Mouse (Mus musculus) hindbrain, embryonic 16.5 days (tissue): ENCODE measurements around the gene Desi1. TPM values are rescaled to one million over a fixed set of nuclear protein-coding genes. Genes with fewer than 3 reads are reported as not detected.

Source experiments
- ATAC-seq: fragments of 200-750 bp; cut with Nextera tagmentation; 2 replicates; pipeline ENCODE4 v1.8.0; 2017; ENCODE audit warnings: moderate TSS enrichment, moderate library complexity
- H3K27ac ChIP-seq: fragments of 300-500 bp; sonication (generic); 2 replicates; pipeline ENCODE4 v1.5.1; 2014; ENCODE audit warnings: low read depth, mild to moderate bottlenecking, control low read depth, low read length, moderate library complexity
- H3K27me3 ChIP-seq: fragments of 300-500 bp; sonication (generic); replicated peaks from 2 replicates; pipeline ENCODE4 v1.6.1; 2014; ENCODE audit warnings: low read length; ENCODE audit not compliant: control insufficient read depth, insufficient read depth
- H3K36me3 ChIP-seq: fragments of 300-500 bp; sonication (generic); 2 replicates; pipeline ENCODE4 v1.6.1; 2014; ENCODE audit warnings: mild to moderate bottlenecking, low read length, moderate library complexity, mixed read lengths; ENCODE audit not compliant: control insufficient read depth, insufficient read depth
- H3K4me1 ChIP-seq: fragments of 300-500 bp; sonication (generic); 2 replicates; pipeline ENCODE4 v1.6.1; 2014; ENCODE audit warnings: low read depth, low read length; ENCODE audit not compliant: control insufficient read depth, insufficient read depth
- H3K4me2 ChIP-seq: fragments of 300-500 bp; sonication (generic); 2 replicates; pipeline ENCODE4 v1.6.1; 2014; ENCODE audit warnings: mild to moderate bottlenecking, low read length, control low read depth, moderate library complexity
- H3K4me3 ChIP-seq: fragments of 300-500 bp; sonication (generic); 2 replicates; pipeline ENCODE4 v1.5.1; 2014; ENCODE audit warnings: mild to moderate bottlenecking, low read length, control low read depth, moderate library complexity
- H3K9ac ChIP-seq: fragments of 300-500 bp; sonication (generic); 2 replicates; pipeline ENCODE4 v1.6.1; 2014; ENCODE audit warnings: low read depth, mild to moderate bottlenecking, control low read depth, low read length, moderate library complexity
- H3K9me3 ChIP-seq: fragments of 300-500 bp; sonication (generic); 2 replicates; pipeline ENCODE4 v1.6.1; 2014; ENCODE audit warnings: mild to moderate bottlenecking, low read length, moderate library complexity; ENCODE audit not compliant: control insufficient read depth
- WGBS: fragments of 180-500 bp; shearing (Covaris S2); extraction: QIAGEN DNeasy Blood & Tissue Kit; methylation state at CpG from one replicate; pipeline ENCODE4 v1.1.7; 2014; 5-methylcytosine and 5-hydroxymethylcytosine counted together
- polyA plus RNA-seq: library from polyadenylated mRNA; unstranded; fragments of >200 nt; fragmentation: Nextera tagmentation; extraction: Ambion mirVana; gene quantifications from 2 replicates; pipeline ENCODE4 v1.2.1, GENCODE M21; 2015

The Desi1 gene
- polyA plus RNA-seq, 1 experiment from 2014 or later: 53.7 TPM

- Histone ChIP-seq H3K9ac (no peak overlapping the region), H3K27me3 (no peaks in the 10 kb centered on the region), H3K9me3 (no peaks in the 10 kb centered on the region), H3K4me2 (no peak overlapping the region), H3K4me1 (0 out of 2 replicates have a peak, but pooled peaks cover 3% of the 10 kb centered on the region), H3K27ac (no peak overlapping the region), H3K36me3 (peaks cover 18% of the 10 kb centered on the region), H3K4me3 (no peak overlapping the region)
- no peak for ATAC-seq
- 96% methylated on average over 9 of the region's 9 CpGs for WGBS
Measured at GRCm38 (mm10) chr15:81954151-81954583, 79.5 kb downstream of the Desi1 start.

GRCm38 (mm10) chr15:81952310-81952709 lies 81.4 kb downstream of the Desi1 start:
- 81% methylated on average over 4 of the region's 4 CpGs for WGBS
- Histone ChIP-seq H3K9me3 (no peaks in the 10 kb centered on the region), H3K36me3 (peaks cover 23% of the 10 kb centered on the region), H3K4me1 (no peaks in the 10 kb centered on the region), H3K27me3 (no peaks in the 10 kb centered on the region), H3K4me2 (no peak overlapping the region), H3K27ac (no peak overlapping the region), H3K4me3 (no peak overlapping the region), H3K9ac (no peak overlapping the region)
- ATAC-seq: no peak

DNA sequence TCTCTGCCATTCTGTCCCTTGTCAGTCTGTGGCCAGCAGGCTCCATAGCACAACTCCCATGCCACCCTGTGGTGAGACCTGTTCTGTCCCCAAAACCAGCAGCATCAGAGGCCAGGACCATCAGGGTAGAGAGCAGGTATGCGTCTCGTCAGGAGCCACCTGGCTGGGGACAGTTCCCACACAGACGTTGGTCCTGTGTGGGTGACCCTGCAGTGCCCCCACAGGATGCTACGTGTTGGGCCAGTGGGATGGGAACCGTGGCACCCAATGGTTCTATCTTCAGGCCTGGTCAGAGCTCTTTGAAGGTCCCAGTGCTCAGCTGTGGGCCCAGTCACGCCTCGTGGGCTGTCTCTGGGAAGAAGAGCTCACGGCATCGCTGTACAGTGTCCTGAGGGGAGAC lies 82.5 kb downstream of the Desi1 start:
- Histone ChIP-seq H3K27me3 (no peaks in the 10 kb centered on the region), H3K9me3 (no peaks in the 10 kb centered on the region), H3K4me3 (no peak overlapping the region), H3K9ac (no peak overlapping the region), H3K4me2 (no peak overlapping the region), H3K27ac (no peak overlapping the region), H3K4me1 (no peaks in the 10 kb centered on the region), H3K36me3 (peaks cover 30% of the 10 kb centered on the region)
- ATAC-seq: peak; percentile 31; the same call in 1 of the 2 replicates
- 90% methylated on average over 9 of the region's 9 CpGs for WGBS

GRCm38 (mm10) chr15:81950716-81951115 lies 82.9 kb downstream of the Desi1 start:
- H3K4me1 ChIP-seq: no peaks in the 10 kb centered on the region
- 90% methylated on average over 5 of the region's 5 CpGs for WGBS
- no peaks in the 10 kb centered on the region for H3K27me3 ChIP-seq
- H3K27ac ChIP-seq: no peak overlapping the region
- no peaks in the 10 kb centered on the region for H3K9me3 ChIP-seq
- no peak overlapping the region for H3K9ac ChIP-seq
- H3K4me3 ChIP-seq: no peak overlapping the region
- no peak overlapping the region for H3K4me2 ChIP-seq
- H3K36me3 ChIP-seq: peaks cover 30% of the 10 kb centered on the region
- ATAC-seq: no peak

- Histone ChIP-seq H3K4me2 (no peak overlapping the region), H3K27me3 (no peaks in the 10 kb centered on the region), H3K4me1 (no peaks in the 10 kb centered on the region), H3K36me3 (peaks cover 22% of the 10 kb centered on the region), H3K9me3 (no peaks in the 10 kb centered on the region), H3K4me3 (no peak overlapping the region), H3K27ac (no peak overlapping the region), H3K9ac (no peak overlapping the region)
- WGBS: 81% methylated on average over 11 of the region's 11 CpGs
- ATAC-seq: no peak
Measured at GRCm38 (mm10) chr15:81949476-81950131, 84.1 kb downstream of the Desi1 start.

DNA sequence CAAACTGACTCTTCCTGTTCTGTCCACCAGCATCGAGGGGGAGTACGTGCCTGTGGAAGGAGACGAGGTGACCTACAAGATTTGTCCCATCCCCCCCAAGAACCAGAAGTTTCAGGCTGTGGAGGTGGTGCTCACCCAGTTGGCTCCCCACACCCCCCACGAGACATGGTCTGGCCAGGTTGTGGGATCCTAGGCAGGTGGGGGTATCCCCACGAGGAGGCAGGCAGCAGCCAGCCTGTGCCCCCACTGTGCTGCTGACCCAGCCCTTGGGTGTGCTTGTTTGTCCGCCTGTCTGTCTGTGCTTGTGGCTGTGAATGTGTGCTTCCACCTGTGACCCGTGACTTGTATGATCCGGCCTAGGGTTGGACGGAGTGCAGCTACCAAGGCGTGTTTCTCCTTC lies 84.6 kb downstream of the Desi1 start:
- H3K9me3 ChIP-seq: no peaks in the 10 kb centered on the region
- WGBS: 94% methylated on average over 10 of the region's 10 CpGs

GRCm38 (mm10) chr15:81943176-81943749 lies 90.4 kb downstream of the Desi1 start:
- ATAC-seq: no peak
- Histone ChIP-seq H3K9ac (no peak overlapping the region), H3K27me3 (no peaks in the 10 kb centered on the region), H3K4me2 (no peak overlapping the region), H3K27ac (no peak overlapping the region), H3K4me3 (no peak overlapping the region), H3K4me1 (peaks cover 16% of the 10 kb centered on the region), H3K9me3 (no peaks in the 10 kb centered on the region), H3K36me3 (peaks cover 11% of the 10 kb centered on the region; the same call in 1 of the 2 replicates)
- WGBS: 6% methylated on average over 9 of the region's 9 CpGs

More for the DNA sequence above, 84.6 kb downstream of the Desi1 start:
- H3K4me1 ChIP-seq: no peaks in the 10 kb centered on the region
- ATAC-seq: no peak
- H3K9ac ChIP-seq: no peak overlapping the region
- H3K4me3 ChIP-seq: no peak overlapping the region
- no peak overlapping the region for H3K4me2 ChIP-seq
- no peaks in the 10 kb centered on the region for H3K27me3 ChIP-seq
- peaks cover 19% of the 10 kb centered on the region; the same call in 1 of the 2 replicates for H3K36me3 ChIP-seq
- no peak overlapping the region for H3K27ac ChIP-seq

Other genes starting within 250 kb of the Desi1 start
- 22.9 and 23.1 TPM in 2 replicates for gene Tef, start 231.4 kb downstream of the Desi1 start, polyA plus RNA-seq
- 15.7 and 18.4 TPM in 2 replicates for gene Tob2, start 175.1 kb downstream of the Desi1 start, polyA plus RNA-seq
- 118 and 122 TPM in 2 replicates for gene Phf5a, start 162.0 kb downstream of the Desi1 start, polyA plus RNA-seq
- gene Aco2, start 161.6 kb downstream of the Desi1 start, polyA plus RNA-seq: 333 and 346 TPM in 2 replicates
- gene Polr3h, start 107.6 kb downstream of the Desi1 start, polyA plus RNA-seq: 88.2 and 105 TPM in 2 replicates
- gene Csdc2, start 97.1 kb downstream of the Desi1 start, polyA plus RNA-seq: 287 and 292 TPM in 2 replicates
- 122 and 142 TPM in 2 replicates for gene Pmm1, start 72.9 kb downstream of the Desi1 start, polyA plus RNA-seq
- gene 1700029P11Rik, start 53.3 kb downstream of the Desi1 start, polyA plus RNA-seq: not detected in 2 replicates
- gene Xrcc6, start 46.0 kb downstream of the Desi1 start, polyA plus RNA-seq: 44.4 and 48.9 TPM in 2 replicates
- gene Snu13, start 13.7 kb upstream of the Desi1 start, polyA plus RNA-seq: 254 and 268 TPM in 2 replicates
- gene 4930407I10Rik, start 25.3 kb upstream of the Desi1 start, polyA plus RNA-seq: not detected in 2 replicates
- gene Mei1, start 36.1 kb upstream of the Desi1 start, polyA plus RNA-seq: 0.06 and 0.11 TPM in 2 replicates
- gene Ccdc134, start 94.1 kb upstream of the Desi1 start, polyA plus RNA-seq: 10.6 and 11.9 TPM in 2 replicates
- 179 and 196 TPM in 2 replicates for gene Srebf2, start 113.3 kb upstream of the Desi1 start, polyA plus RNA-seq
- gene Shisa8, start 179.0 kb upstream of the Desi1 start, polyA plus RNA-seq: 3.4 and 4.2 TPM in 2 replicates
- gene Tnfrsf13c, start 190.5 kb upstream of the Desi1 start, polyA plus RNA-seq: 0.10 and 0.31 TPM in 2 replicates
- 20.0 and 24.0 TPM in 2 replicates for gene Cenpm, start 210.9 kb upstream of the Desi1 start, polyA plus RNA-seq
- 16.7 and 20.3 TPM in 2 replicates for gene 1500009C09Rik, start 218.5 kb upstream of the Desi1 start, polyA plus RNA-seq
- gene Sept3, start 241.0 kb upstream of the Desi1 start, polyA plus RNA-seq: 321 and 348 TPM in 2 replicates